Mouse (Mus musculus) C2C12 (cell line): Measurements from ENCODE around the gene Klhl3.

ENCODE experiments used
- CEBPB ChIP-seq: IDR thresholded peaks from one replicate; pipeline ENCODE4 v1.6.1; 2011; ENCODE audit warnings: low read depth, mild to moderate bottlenecking, control low read depth, moderate library complexity
- CTCF ChIP-seq: IDR thresholded peaks from one replicate; pipeline ENCODE4 v1.5.1; 2011; ENCODE audit not compliant: control insufficient read depth, insufficient read depth, insufficient read length

DNA sequence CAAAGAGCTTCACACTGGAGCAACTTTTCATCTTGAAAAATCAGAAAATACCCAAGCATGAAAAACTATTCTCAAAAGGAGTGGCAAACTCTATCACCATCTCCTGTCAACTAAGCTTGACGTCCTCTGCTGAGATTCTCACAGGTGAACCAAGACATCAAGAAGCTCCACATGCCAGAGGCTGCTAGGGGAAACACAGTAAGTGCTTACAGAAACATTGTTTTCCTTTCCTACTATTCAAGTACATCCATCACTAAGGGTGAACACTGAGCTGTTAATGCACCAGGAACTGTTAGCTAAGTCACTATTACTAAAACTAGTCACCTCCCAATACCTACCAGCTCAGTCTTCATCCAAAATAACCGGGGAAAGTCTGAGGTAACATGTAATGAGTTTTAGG lies 11.6 kb upstream of the Klhl3 start:
- TF ChIP-seq CEBPB, result no peak
- TF ChIP-seq CTCF, result no peak
